Mouse (Mus musculus): ENCODE data around the gene Shoc2.

DNA sequence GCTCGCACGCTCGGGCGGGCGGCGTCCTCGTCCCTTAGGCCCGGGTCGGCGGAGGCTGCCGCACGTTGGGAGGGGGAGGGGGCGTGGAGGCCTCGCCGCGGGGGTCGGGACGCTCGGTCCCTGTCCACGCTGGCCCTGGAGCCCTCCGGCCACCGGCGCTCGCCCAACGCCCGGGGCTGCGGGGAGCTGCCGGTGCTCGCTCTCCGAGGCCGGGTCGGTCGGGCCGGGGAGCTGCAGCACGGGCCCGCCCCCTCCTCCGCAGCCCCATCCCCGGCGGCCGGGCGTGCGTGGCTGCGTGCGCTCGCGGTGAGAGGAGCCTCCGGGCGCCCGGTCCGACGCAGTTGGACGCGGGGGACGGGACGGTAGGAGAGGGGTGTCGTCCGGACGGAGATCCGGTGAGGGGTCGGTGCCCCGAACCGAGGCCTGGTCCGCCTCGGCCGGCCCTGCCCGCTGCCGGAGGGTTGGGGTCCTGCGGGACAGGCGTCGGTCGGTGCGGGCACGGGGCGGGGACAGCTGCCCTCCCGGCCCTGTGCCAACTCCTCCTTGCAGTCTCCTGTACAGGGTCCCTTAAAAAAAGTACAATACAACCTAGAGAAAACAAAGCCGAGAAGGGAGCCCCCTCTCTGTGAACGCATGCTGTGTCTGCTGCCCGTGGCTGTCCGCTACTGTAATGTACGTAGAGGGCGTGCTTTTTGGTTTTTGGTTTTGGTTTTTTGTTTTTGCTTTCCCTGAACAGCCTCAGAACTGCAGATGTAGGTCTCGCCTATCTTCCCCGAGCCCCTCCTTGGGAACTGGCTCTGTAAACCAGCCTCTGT is 40.4 kb upstream of the Shoc2 start:
- no peak for TF ChIP-seq TAL1 (IDR thresholded peaks at IDR 0.05; ENCODE audit: low read length)
- TF ChIP-seq GATA1 (IDR thresholded peaks at IDR 0.05; ENCODE audit: low read length): no peak

Measured in erythroblast, embryonic 14.5 days (primary cell).